25 mouse cellular contexts compared by ENCODE assay signal in genomic region chr14:123202848-123203247, GRCm38 (mm10).
DNase-seq lines count a peak whose midpoint lies in the region; ATAC-seq and TF ChIP-seq lines count a peak whose summit lies in the region.
"Had no signal": no experiment of that assay in that cellular context is flagged by ENCODE, and none has a peak within 500 bp of the region (broad histone marks: within the 10 kb centered on the region; RNA-seq: fewer than 3 reads in every experiment).

No protein-coding gene starts in this region.

- WGBS in forebrain, embryonic 15.5 days: 58% methylated on average over 2 of the region's 2 CpGs
- 91% methylated on average over 2 of the region's 2 CpGs for WGBS in forebrain, embryonic 11.5 days
- 49% methylated on average over 2 of the region's 2 CpGs for WGBS in hindbrain, embryonic 15.5 days
- WGBS in hindbrain, embryonic 11.5 days: 87% methylated on average over 2 of the region's 2 CpGs
- WGBS in midbrain, embryonic 14.5 days: 73% methylated on average over 2 of the region's 2 CpGs
- WGBS in midbrain, embryonic 15.5 days: 55% methylated on average over 2 of the region's 2 CpGs

- H3K27me3 ChIP-seq in forebrain, embryonic 15.5 days: no peaks in the 10 kb centered on the region
- no peaks in the 10 kb centered on the region for H3K27me3 ChIP-seq in forebrain, embryonic 11.5 days (ENCODE audit: control insufficient read depth, insufficient read depth, low read length)
- no peaks in the 10 kb centered on the region for H3K27me3 ChIP-seq in hindbrain, embryonic 15.5 days
- no peaks in the 10 kb centered on the region for H3K27me3 ChIP-seq in hindbrain, embryonic 11.5 days (ENCODE audit: control insufficient read depth, insufficient read depth, low read length)
- no peaks in the 10 kb centered on the region for H3K27me3 ChIP-seq in midbrain, embryonic 14.5 days (ENCODE audit: control insufficient read depth, insufficient read depth, low read length)
- no peaks in the 10 kb centered on the region for H3K27me3 ChIP-seq in midbrain, embryonic 15.5 days (replicated peaks)
- no peaks in the 10 kb centered on the region for H3K27me3 ChIP-seq in myocyte (ENCODE audit: control insufficient read depth, insufficient read depth, insufficient read length)
- H3K27me3 ChIP-seq: heart, embryonic 15.5 days; kidney, embryonic 15.5 days; limb, embryonic 13.5 days had no signal

- no peaks in the 10 kb centered on the region for H3K36me3 ChIP-seq in forebrain, embryonic 15.5 days
- H3K36me3 ChIP-seq in forebrain, embryonic 11.5 days (ENCODE audit: control insufficient read depth, insufficient read depth, low read length): no peaks in the 10 kb centered on the region
- H3K36me3 ChIP-seq in hindbrain, embryonic 15.5 days: no peaks in the 10 kb centered on the region
- no peaks in the 10 kb centered on the region for H3K36me3 ChIP-seq in hindbrain, embryonic 11.5 days (ENCODE audit: control insufficient read depth, insufficient read depth, low read length)
- H3K36me3 ChIP-seq in midbrain, embryonic 14.5 days (ENCODE audit: control insufficient read depth, insufficient read depth, low read length): no peaks in the 10 kb centered on the region
- no peaks in the 10 kb centered on the region for H3K36me3 ChIP-seq in midbrain, embryonic 15.5 days (replicated peaks)
- no peaks in the 10 kb centered on the region for H3K36me3 ChIP-seq in myocyte (ENCODE audit: control insufficient read depth, insufficient read depth)
- H3K36me3 ChIP-seq: G1E; heart, embryonic 10.5 days; heart, embryonic 15.5 days; kidney, embryonic 15.5 days; limb, embryonic 13.5 days had no signal

- no peak overlapping the region for H3ac ChIP-seq in myocyte (ENCODE audit: control insufficient read depth, insufficient read length)

- peak overlapping the region; percentile 78 for H3K27ac ChIP-seq in forebrain, embryonic 15.5 days (replicated peaks)
- no peak overlapping the region for H3K27ac ChIP-seq in forebrain, embryonic 11.5 days (ENCODE audit: low read depth, low read length)
- H3K27ac ChIP-seq in hindbrain, embryonic 15.5 days (replicated peaks): peak overlapping the region; percentile 64; the same call in 1 of the 2 replicates
- H3K27ac ChIP-seq in hindbrain, embryonic 11.5 days (ENCODE audit: low read depth, low read length): no peak overlapping the region
- H3K27ac ChIP-seq in midbrain, embryonic 14.5 days (replicated peaks; ENCODE audit: low read depth, low read length): peak overlapping the region; percentile 33; the same call in 1 of the 2 replicates
- H3K27ac ChIP-seq in midbrain, embryonic 15.5 days: no peak overlapping the region
- H3K27ac ChIP-seq: heart, embryonic 10.5 days; limb, embryonic 13.5 days; stomach, postnatal 0 days had no signal

- no peaks in the 10 kb centered on the region for H3K9me3 ChIP-seq in forebrain, embryonic 15.5 days
- no peaks in the 10 kb centered on the region for H3K9me3 ChIP-seq in forebrain, embryonic 11.5 days (ENCODE audit: control insufficient read depth, low read length)
- H3K9me3 ChIP-seq in hindbrain, embryonic 15.5 days: no peaks in the 10 kb centered on the region
- no peaks in the 10 kb centered on the region for H3K9me3 ChIP-seq in hindbrain, embryonic 11.5 days (ENCODE audit: control insufficient read depth, low read length)
- H3K9me3 ChIP-seq in midbrain, embryonic 14.5 days (ENCODE audit: control insufficient read depth, low read length): no peaks in the 10 kb centered on the region
- no peaks in the 10 kb centered on the region for H3K9me3 ChIP-seq in midbrain, embryonic 15.5 days
- H3K9me3 ChIP-seq: G1E; heart, embryonic 10.5 days; heart, embryonic 15.5 days; kidney, embryonic 15.5 days; limb, embryonic 13.5 days had no signal

- H3K4me1 ChIP-seq in forebrain, embryonic 15.5 days: peaks cover 20% of the 10 kb centered on the region
- H3K4me1 ChIP-seq in forebrain, embryonic 11.5 days (replicated peaks; ENCODE audit: control insufficient read depth, insufficient read depth, low read length): no peaks in the 10 kb centered on the region
- peaks cover 26% of the 10 kb centered on the region for H3K4me1 ChIP-seq in hindbrain, embryonic 15.5 days (replicated peaks)
- H3K4me1 ChIP-seq in hindbrain, embryonic 11.5 days (replicated peaks; ENCODE audit: control insufficient read depth, insufficient read depth, low read length): no peaks in the 10 kb centered on the region
- H3K4me1 ChIP-seq in midbrain, embryonic 14.5 days (ENCODE audit: control insufficient read depth, insufficient read depth, low read length): no peaks in the 10 kb centered on the region
- H3K4me1 ChIP-seq in midbrain, embryonic 15.5 days: 0 out of 2 replicates have a peak, but pooled peaks cover 3% of the 10 kb centered on the region
- H3K4me1 ChIP-seq: heart, embryonic 10.5 days had no signal

- H3K4me2 ChIP-seq in forebrain, embryonic 15.5 days (replicated peaks): peak overlapping the region; percentile 31
- H3K4me2 ChIP-seq in forebrain, embryonic 11.5 days (ENCODE audit: low read depth, low read length, severe bottlenecking): no peak overlapping the region
- peak overlapping the region; percentile 28 for H3K4me2 ChIP-seq in hindbrain, embryonic 15.5 days
- no peak overlapping the region for H3K4me2 ChIP-seq in hindbrain, embryonic 11.5 days (replicated peaks; ENCODE audit: low read depth, low read length)
- H3K4me2 ChIP-seq in midbrain, embryonic 14.5 days (ENCODE audit: low read length): no peak overlapping the region
- no peak overlapping the region for H3K4me2 ChIP-seq in midbrain, embryonic 15.5 days
- H3K4me2 ChIP-seq in myocyte (ENCODE audit: low read depth): peak overlapping the region; percentile 79
- H3K4me2 ChIP-seq: limb, embryonic 13.5 days; liver, embryonic 11.5 days had no signal

- no peaks in the 10 kb centered on the region for H3K79me2 ChIP-seq in myocyte (ENCODE audit: control insufficient read depth, insufficient read depth)

- TF ChIP-seq POLR2A in myocyte (IDR thresholded peaks at IDR 0.05; ENCODE audit: insufficient read length, low read depth): no peak

- H3K4me3 ChIP-seq in forebrain, embryonic 15.5 days: no peak overlapping the region
- no peak overlapping the region for H3K4me3 ChIP-seq in forebrain, embryonic 11.5 days (ENCODE audit: low read depth, low read length)
- H3K4me3 ChIP-seq in hindbrain, embryonic 15.5 days: no peak overlapping the region
- no peak overlapping the region for H3K4me3 ChIP-seq in hindbrain, embryonic 11.5 days (ENCODE audit: low read depth, low read length)
- H3K4me3 ChIP-seq in midbrain, embryonic 14.5 days (replicated peaks; ENCODE audit: low read depth, low read length): no peak overlapping the region
- no peak overlapping the region for H3K4me3 ChIP-seq in midbrain, embryonic 15.5 days
- H3K4me3 ChIP-seq in myocyte: no peak overlapping the region
- H3K4me3 ChIP-seq: heart, embryonic 10.5 days; kidney, embryonic 15.5 days; limb, embryonic 13.5 days had no signal

- DNase-seq in forebrain, embryonic 11.5 days (ENCODE audit: low spot score): no peak
- no peak for DNase-seq in hindbrain, embryonic 11.5 days (ENCODE audit: low spot score)
- DNase-seq in midbrain, embryonic 14.5 days: no peak
- DNase-seq in adrenal gland, adult 8-10 months: no peak
- DNase-seq: adrenal gland, postnatal 36 days; cerebellum, adult 2 months; gastrocnemius, postnatal 25 days; heart, adult 11 months; kidney, postnatal 25 days; lung, postnatal 10 days; right cerebral cortex, postnatal 4 days; thymus, adult 18-20 months; thymus, postnatal 25 days had no signal

- no peak overlapping the region for H3K9ac ChIP-seq in forebrain, embryonic 15.5 days (replicated peaks)
- no peak overlapping the region for H3K9ac ChIP-seq in forebrain, embryonic 11.5 days (ENCODE audit: low read length)
- H3K9ac ChIP-seq in hindbrain, embryonic 15.5 days: no peak overlapping the region
- no peak overlapping the region for H3K9ac ChIP-seq in hindbrain, embryonic 11.5 days (ENCODE audit: low read depth, low read length)
- H3K9ac ChIP-seq in midbrain, embryonic 14.5 days (replicated peaks; ENCODE audit: low read length): no peak overlapping the region
- no peak overlapping the region for H3K9ac ChIP-seq in midbrain, embryonic 15.5 days
- H3K9ac ChIP-seq: heart, embryonic 15.5 days; kidney, embryonic 15.5 days; limb, embryonic 13.5 days had no signal

- ATAC-seq in forebrain, embryonic 15.5 days (replicated peaks): no peak
- no peak for ATAC-seq in forebrain, embryonic 11.5 days (replicated peaks; ENCODE audit: low FRiP score)
- ATAC-seq in hindbrain, embryonic 15.5 days (ENCODE audit: low FRiP score, low read depth): no peak
- ATAC-seq in hindbrain, embryonic 11.5 days (ENCODE audit: low FRiP score): no peak
- no peak for ATAC-seq in midbrain, embryonic 14.5 days (ENCODE audit: low FRiP score, low TSS enrichment)
- no peak; the same call in 1 of the 2 replicates for ATAC-seq in midbrain, embryonic 15.5 days (replicated peaks)
- ATAC-seq: intestine, postnatal 0 days had no signal

TF ChIP-seq in myocyte, 11 proteins besides CTCF, POLR2A, EP300 and RAD21:
- TF ChIP-seq REST (IDR thresholded peaks at IDR 0.05; ENCODE audit: insufficient read depth, insufficient read length) (no peak), E2F4 (IDR thresholded peaks at IDR 0.05; ENCODE audit: insufficient read depth) (no peak), USF1 (IDR thresholded peaks at IDR 0.05; ENCODE audit: low read depth) (no peak), TCF12 (IDR thresholded peaks at IDR 0.05; ENCODE audit: insufficient read depth, poor library complexity, severe bottlenecking) (no peak), MYOG (IDR thresholded peaks at IDR 0.05; ENCODE audit: control insufficient read depth in 1 of 3, insufficient read depth in 1 of 3, insufficient read length in 2 of 3, low read depth in 2 of 3) (no peak)

Comparison
In these comparisons a context has a peak if more than half of its experiments do, and no peak if none do; other contexts are left out.
1. H3K27ac ChIP-seq: peak in forebrain, embryonic 15.5 days (single experiment), hindbrain, embryonic 15.5 days (single experiment) and midbrain, embryonic 14.5 days (single experiment); none in forebrain, embryonic 11.5 days (single experiment), hindbrain, embryonic 11.5 days (single experiment) and midbrain, embryonic 15.5 days (single experiment).
2. H3K4me2 ChIP-seq: peak in forebrain, embryonic 15.5 days (single experiment), hindbrain, embryonic 15.5 days (single experiment) and myocyte (single experiment); none in forebrain, embryonic 11.5 days (single experiment), hindbrain, embryonic 11.5 days (single experiment), midbrain, embryonic 14.5 days (single experiment) and midbrain, embryonic 15.5 days (single experiment).